Mouse (Mus musculus): ENCODE data around the gene Ccdc62. TPM values are rescaled to one million over a fixed set of nuclear protein-coding genes. Genes with fewer than 3 reads are reported as not detected.
A peak's percentile ranks its signal among the peaks of the same experiment; 100 is the strongest.

Gene Ccdc62
- polyA plus RNA-seq, 1 experiment: 4.7 TPM

DNA sequence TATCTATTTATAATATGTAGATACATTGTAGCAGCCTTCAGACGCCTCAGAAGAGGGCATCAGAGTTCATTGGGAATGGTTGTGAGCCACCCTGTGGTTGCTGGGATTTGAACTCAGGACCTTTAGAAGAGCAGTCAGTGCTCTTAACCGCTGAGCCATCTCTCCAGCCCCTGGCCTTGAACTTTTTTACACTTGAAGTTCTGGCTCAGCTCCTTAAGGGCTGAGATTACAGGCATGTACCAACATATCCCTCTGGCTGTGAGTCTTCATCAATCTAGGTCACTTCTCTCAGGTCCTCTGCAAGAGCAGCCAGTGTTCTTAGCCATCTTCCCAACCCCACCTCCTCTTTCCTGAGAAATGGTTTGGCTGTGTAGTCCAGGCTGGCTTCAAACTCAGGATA lies 40.2 kb upstream of the Ccdc62 start:
- H3K36me3 ChIP-seq (ENCODE audit: control insufficient read depth, insufficient read depth): no peaks in the 10 kb centered on the region
- H3K4me2 ChIP-seq (ENCODE audit: low read depth): no peak overlapping the region
- no peaks in the 10 kb centered on the region for H3K79me2 ChIP-seq (ENCODE audit: control insufficient read depth, insufficient read depth)
- H3ac ChIP-seq (ENCODE audit: control insufficient read depth, insufficient read length): no peak overlapping the region
- H3K27me3 ChIP-seq (ENCODE audit: control insufficient read depth, insufficient read depth, insufficient read length): no peaks in the 10 kb centered on the region
- H3K4me3 ChIP-seq: no peak overlapping the region
- TF ChIP-seq TCF3 (IDR thresholded peaks at IDR 0.05; ENCODE audit: insufficient read length, low read depth) (no peak), MYOG (IDR thresholded peaks at IDR 0.05; ENCODE audit: control insufficient read depth in 1 of 3, insufficient read depth in 1 of 3, insufficient read length in 2 of 3, low read depth in 2 of 3) (no peak), POLR2A (IDR thresholded peaks at IDR 0.05; ENCODE audit: insufficient read length, low read depth) (no peak), TCF12 (IDR thresholded peaks at IDR 0.05; ENCODE audit: insufficient read depth, poor library complexity, severe bottlenecking) (no peak)

DNA sequence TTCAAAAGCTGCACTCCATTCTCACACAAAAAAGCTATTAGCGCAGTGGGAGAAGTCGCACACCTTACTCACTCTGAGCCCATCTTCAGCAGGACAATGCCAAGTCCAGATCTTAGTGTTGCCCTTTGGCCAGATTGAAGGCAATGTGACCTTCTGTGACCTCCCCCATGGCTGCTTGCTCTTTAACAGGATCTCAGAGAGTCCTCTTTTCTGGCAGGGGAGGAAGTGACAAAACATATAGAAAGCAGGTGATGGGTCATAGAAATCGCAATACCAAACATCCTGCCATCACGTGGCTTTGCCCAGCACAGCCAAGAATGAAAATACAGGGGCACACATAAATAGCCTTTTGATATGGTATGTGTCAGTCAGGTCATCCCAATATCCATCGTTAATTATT lies 39.5 kb upstream of the Ccdc62 start:
- H3K36me3 ChIP-seq (ENCODE audit: control insufficient read depth, insufficient read depth): no peaks in the 10 kb centered on the region
- TF ChIP-seq REST (IDR thresholded peaks at IDR 0.05; ENCODE audit: insufficient read depth, insufficient read length) (no peak), USF1 (IDR thresholded peaks at IDR 0.05; ENCODE audit: low read depth) (no peak)
- H3K79me2 ChIP-seq (ENCODE audit: control insufficient read depth, insufficient read depth): no peaks in the 10 kb centered on the region
- H3ac ChIP-seq (ENCODE audit: control insufficient read depth, insufficient read length): no peak overlapping the region
- H3K4me2 ChIP-seq (ENCODE audit: low read depth): no peak overlapping the region
- H3K4me3 ChIP-seq: no peak overlapping the region
- no peaks in the 10 kb centered on the region for H3K27me3 ChIP-seq (ENCODE audit: control insufficient read depth, insufficient read depth, insufficient read length)

DNA sequence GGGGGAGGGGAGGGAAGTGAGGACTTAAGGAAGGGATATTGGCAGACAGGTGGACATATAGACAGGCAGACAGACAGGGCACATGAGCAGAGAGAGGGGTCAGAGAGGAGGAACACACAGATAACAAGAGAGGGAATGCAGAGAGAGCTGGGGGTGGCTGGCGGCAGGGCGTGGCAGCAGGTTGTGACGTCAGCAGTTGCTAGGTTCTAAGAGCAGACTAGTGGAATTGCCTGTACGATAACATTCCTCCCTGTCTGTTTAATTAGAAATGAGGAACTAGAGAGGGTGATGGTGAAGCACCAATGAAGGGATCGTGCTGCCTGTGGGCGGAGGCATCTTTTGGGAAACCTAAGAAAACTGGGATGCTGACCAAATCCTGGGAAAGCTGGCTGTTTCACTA lies 38.8 kb upstream of the Ccdc62 start:
- Histone ChIP-seq H3K4me2 (ENCODE audit: low read depth) (peak overlapping the region; percentile 39), H3ac (ENCODE audit: control insufficient read depth, insufficient read length) (no peak overlapping the region), H3K27me3 (ENCODE audit: control insufficient read depth, insufficient read depth, insufficient read length) (no peaks in the 10 kb centered on the region), H3K36me3 (ENCODE audit: control insufficient read depth, insufficient read depth) (no peaks in the 10 kb centered on the region), H3K4me3 (no peak overlapping the region), H3K79me2 (ENCODE audit: control insufficient read depth, insufficient read depth) (no peaks in the 10 kb centered on the region)
- TF ChIP-seq USF1 (IDR thresholded peaks at IDR 0.05; ENCODE audit: low read depth): no peak
- TF ChIP-seq POLR2A (IDR thresholded peaks at IDR 0.05; ENCODE audit: insufficient read length, low read depth): no peak
- no peak for TF ChIP-seq CEBPB (IDR thresholded peaks at IDR 0.05; ENCODE audit: insufficient read depth, poor library complexity, severe bottlenecking)
- TF ChIP-seq MAX (IDR thresholded peaks at IDR 0.05; ENCODE audit: low read depth): no peak
- TF ChIP-seq E2F4 (IDR thresholded peaks at IDR 0.05; ENCODE audit: insufficient read depth): no peak
- TF ChIP-seq REST (IDR thresholded peaks at IDR 0.05; ENCODE audit: insufficient read depth, insufficient read length): no peak
- no peak for TF ChIP-seq TCF3 (IDR thresholded peaks at IDR 0.05; ENCODE audit: insufficient read length, low read depth)
- TF ChIP-seq SRF (IDR thresholded peaks at IDR 0.05; ENCODE audit: control insufficient read depth, insufficient read length, low read depth): no peak
- no peak for TF ChIP-seq TCF12 (IDR thresholded peaks at IDR 0.05; ENCODE audit: insufficient read depth, poor library complexity, severe bottlenecking)

DNA sequence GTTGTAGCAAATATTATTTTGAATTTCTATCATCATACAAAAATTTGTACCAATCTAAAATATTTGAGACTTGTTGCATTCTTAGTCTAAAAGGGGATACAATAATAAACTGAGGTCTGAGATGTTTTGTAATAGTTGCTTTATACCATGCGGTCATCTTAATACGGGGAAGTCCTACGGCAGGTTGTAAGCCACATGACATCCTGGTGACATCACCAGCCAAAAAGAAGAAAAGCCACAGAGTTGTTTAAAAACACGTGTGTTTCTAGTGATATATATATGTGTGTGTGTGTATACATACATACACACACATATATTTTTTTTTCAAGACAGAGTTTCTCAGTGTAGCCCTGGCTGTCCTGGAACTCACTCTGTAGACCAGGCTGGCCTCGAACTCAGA lies 37.0 kb upstream of the Ccdc62 start:
- Histone ChIP-seq H3K4me3 (no peak overlapping the region), H3K27me3 (ENCODE audit: control insufficient read depth, insufficient read depth, insufficient read length) (no peaks in the 10 kb centered on the region), H3ac (ENCODE audit: control insufficient read depth, insufficient read length) (no peak overlapping the region), H3K36me3 (ENCODE audit: control insufficient read depth, insufficient read depth) (no peaks in the 10 kb centered on the region), H3K4me2 (ENCODE audit: low read depth) (no peak overlapping the region), H3K79me2 (ENCODE audit: control insufficient read depth, insufficient read depth) (no peaks in the 10 kb centered on the region)
- TF ChIP-seq POLR2A (IDR thresholded peaks at IDR 0.05; ENCODE audit: insufficient read length, low read depth) (no peak), MYOD1 (IDR thresholded peaks at IDR 0.05; ENCODE audit: control insufficient read depth in 1 of 3, insufficient read length in 2 of 3, low read depth in 2 of 3) (no peak), TCF12 (IDR thresholded peaks at IDR 0.05; ENCODE audit: insufficient read depth, poor library complexity, severe bottlenecking) (no peak), MAX (IDR thresholded peaks at IDR 0.05; ENCODE audit: low read depth) (no peak), MYOG (IDR thresholded peaks at IDR 0.05; ENCODE audit: control insufficient read depth in 1 of 3, insufficient read depth in 1 of 3, insufficient read length in 2 of 3, low read depth in 2 of 3) (no peak), REST (IDR thresholded peaks at IDR 0.05; ENCODE audit: insufficient read depth, insufficient read length) (no peak), POLR2AphosphoS2 (IDR thresholded peaks at IDR 0.05; ENCODE audit: insufficient read length, low read depth) (no peak), CEBPB (IDR thresholded peaks at IDR 0.05; ENCODE audit: insufficient read depth, poor library complexity, severe bottlenecking) (no peak), USF1 (IDR thresholded peaks at IDR 0.05; ENCODE audit: low read depth) (no peak), SRF (IDR thresholded peaks at IDR 0.05; ENCODE audit: control insufficient read depth, insufficient read length, low read depth) (no peak), E2F4 (IDR thresholded peaks at IDR 0.05; ENCODE audit: insufficient read depth) (no peak), TCF3 (IDR thresholded peaks at IDR 0.05; ENCODE audit: insufficient read length, low read depth) (no peak)

DNA sequence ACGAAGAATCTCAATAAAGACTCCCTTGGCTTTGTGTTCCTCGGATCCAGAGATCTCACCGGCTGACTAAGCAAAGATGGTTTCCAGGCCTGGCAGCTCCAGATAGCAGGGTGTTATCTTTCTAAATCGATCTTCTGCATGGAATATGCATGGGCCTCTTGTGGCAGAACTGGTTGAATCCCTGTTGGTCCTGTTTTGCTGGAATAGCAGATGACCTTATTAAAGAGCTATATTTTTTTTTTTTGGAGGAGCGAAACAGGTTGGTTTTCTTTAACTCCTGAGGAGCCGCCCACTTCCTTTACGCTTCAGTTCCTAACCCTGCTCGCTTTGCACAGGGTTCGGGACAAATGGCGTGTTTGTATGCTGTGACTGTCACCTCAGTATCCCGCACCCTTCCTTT lies 34.1 kb upstream of the Ccdc62 start:
- Histone ChIP-seq H3K4me2 (ENCODE audit: low read depth) (no peak overlapping the region), H3ac (ENCODE audit: control insufficient read depth, insufficient read length) (no peak overlapping the region), H3K4me3 (no peak overlapping the region), H3K27me3 (ENCODE audit: control insufficient read depth, insufficient read depth, insufficient read length) (no peaks in the 10 kb centered on the region), H3K79me2 (ENCODE audit: control insufficient read depth, insufficient read depth) (no peaks in the 10 kb centered on the region), H3K36me3 (ENCODE audit: control insufficient read depth, insufficient read depth) (no peaks in the 10 kb centered on the region)
- TF ChIP-seq REST (IDR thresholded peaks at IDR 0.05; ENCODE audit: insufficient read depth, insufficient read length) (no peak), USF1 (IDR thresholded peaks at IDR 0.05; ENCODE audit: low read depth) (no peak), SRF (IDR thresholded peaks at IDR 0.05; ENCODE audit: control insufficient read depth, insufficient read length, low read depth) (no peak), MYOD1 (IDR thresholded peaks at IDR 0.05; ENCODE audit: control insufficient read depth in 1 of 3, insufficient read length in 2 of 3, low read depth in 2 of 3) (no peak), POLR2A (IDR thresholded peaks at IDR 0.05; ENCODE audit: insufficient read length, low read depth) (no peak), TCF12 (IDR thresholded peaks at IDR 0.05; ENCODE audit: insufficient read depth, poor library complexity, severe bottlenecking) (no peak), MYOG (IDR thresholded peaks at IDR 0.05; ENCODE audit: control insufficient read depth in 1 of 3, insufficient read depth in 1 of 3, insufficient read length in 2 of 3, low read depth in 2 of 3) (no peak), MAX (IDR thresholded peaks at IDR 0.05; ENCODE audit: low read depth) (no peak), TCF3 (IDR thresholded peaks at IDR 0.05; ENCODE audit: insufficient read length, low read depth) (no peak), E2F4 (IDR thresholded peaks at IDR 0.05; ENCODE audit: insufficient read depth) (no peak), CEBPB (IDR thresholded peaks at IDR 0.05; ENCODE audit: insufficient read depth, poor library complexity, severe bottlenecking) (no peak), POLR2AphosphoS2 (IDR thresholded peaks at IDR 0.05; ENCODE audit: insufficient read length, low read depth) (no peak)

Data from myocyte (in vitro differentiated cells).